Mouse (Mus musculus) testis, adult 2 months (tissue): Measurements from ENCODE around the gene Lig3.

Experiments
- CTCF ChIP-seq: fragments of 200-500 bp; IDR thresholded peaks from 2 replicates; pipeline ENCODE4 v1.5.1; 2012; ENCODE audit warnings: low read depth, mild to moderate bottlenecking, inconsistent platforms, low read length, moderate library complexity; ENCODE audit not compliant: control insufficient read depth, insufficient read depth, insufficient replicate concordance
- POLR2A ChIP-seq: fragments of 200-500 bp; IDR thresholded peaks from 2 replicates; pipeline ENCODE4 v1.6.1; 2012; ENCODE audit warnings: low read depth, mild to moderate bottlenecking, inconsistent platforms, low read length, moderate library complexity; ENCODE audit not compliant: control insufficient read depth

- TF ChIP-seq POLR2A (no peak), CTCF (no peak)
These were observed 45.9 kb downstream of the Lig3 start for GRCm38 (mm10) chr11:82826818-82827217.
